Mouse (Mus musculus): Measurements from ENCODE around the gene Cap1.
A peak's percentile ranks its signal among the peaks of the same experiment; 100 is the strongest.

Cap1 gene

DNA sequence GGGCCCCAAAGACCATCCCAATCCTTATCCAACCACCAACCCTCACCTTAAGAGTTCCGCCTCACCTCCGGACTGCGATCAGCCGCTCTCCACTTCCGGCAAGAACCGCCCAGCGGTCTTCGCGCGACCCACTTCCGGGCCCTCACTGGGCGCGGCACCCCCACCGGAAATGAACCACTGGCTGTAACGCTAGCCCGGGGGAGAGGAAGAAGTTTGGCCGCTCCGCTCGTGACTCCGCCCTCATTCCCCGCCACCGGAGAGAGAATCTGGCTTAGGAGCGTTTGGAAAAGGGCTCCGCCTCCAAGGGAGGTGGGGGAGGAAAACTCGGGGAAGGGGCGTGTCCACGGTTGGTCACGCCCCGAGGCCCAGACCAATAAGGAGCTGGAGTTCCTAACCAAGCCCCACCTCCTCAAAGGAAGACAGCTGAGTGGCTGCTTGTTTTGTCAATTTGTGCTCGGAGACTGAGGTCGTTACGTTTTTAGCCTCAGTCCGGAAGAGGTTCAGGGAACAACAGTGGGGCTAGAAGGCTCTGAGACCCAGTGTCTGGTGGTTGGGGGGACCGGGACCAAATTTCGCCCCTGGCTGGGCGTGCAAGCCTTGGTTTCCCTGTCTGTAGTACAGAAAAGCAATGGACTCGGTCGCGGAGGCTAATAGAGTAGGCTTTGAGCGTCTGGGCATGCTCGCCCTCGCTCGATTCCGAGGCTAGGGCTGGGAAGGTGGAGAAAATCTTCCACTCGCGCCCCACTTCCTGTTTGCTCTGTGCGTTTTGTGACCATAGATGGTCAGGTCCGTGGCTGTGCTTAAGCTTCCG, at the start of gene Cap1:
TSS of gene Cap1 (minus strand) at position 289 of the 811 bp plus-strand sequence.
- DNase-seq = peak; percentile 98

GRCm38 (mm10) chr4:122933857-122934256, 48.0 kb upstream of the Cap1 start:
- no peak for DNase-seq

- DNase-seq = no peak
These were observed 47.3 kb upstream of the Cap1 start for GRCm38 (mm10) chr4:122933051-122933591.

GRCm38 (mm10) chr4:122932239-122932978, 46.6 kb upstream of the Cap1 start:
- no peak for DNase-seq

GRCm38 (mm10) chr4:122930939-122931590, 45.2 kb upstream of the Cap1 start:
- DNase-seq = no peak

GRCm38 (mm10) chr4:122923392-122924344, 37.8 kb upstream of the Cap1 start:
- no peak for DNase-seq

DNA sequence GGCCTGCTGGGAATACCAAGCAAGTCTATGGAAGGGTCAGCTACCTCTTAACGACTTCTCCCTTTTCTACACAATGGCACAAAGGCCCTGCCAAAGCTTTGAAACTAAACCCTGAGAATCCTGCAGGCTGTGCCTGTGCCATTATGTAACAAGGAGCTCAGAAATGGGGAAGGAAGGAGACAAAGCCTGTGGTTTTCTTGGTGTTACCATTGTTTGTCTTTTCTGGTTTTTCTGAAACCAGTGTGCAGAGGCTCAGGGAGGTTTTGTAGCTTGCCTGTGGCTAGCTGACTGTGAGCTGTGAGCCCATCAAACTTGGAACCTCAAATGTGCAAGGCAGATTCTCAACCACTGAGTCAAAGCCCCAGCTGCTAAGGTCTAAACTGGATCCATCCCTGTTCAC, 37.0 kb upstream of the Cap1 start:
- DNase-seq = no peak

DNA sequence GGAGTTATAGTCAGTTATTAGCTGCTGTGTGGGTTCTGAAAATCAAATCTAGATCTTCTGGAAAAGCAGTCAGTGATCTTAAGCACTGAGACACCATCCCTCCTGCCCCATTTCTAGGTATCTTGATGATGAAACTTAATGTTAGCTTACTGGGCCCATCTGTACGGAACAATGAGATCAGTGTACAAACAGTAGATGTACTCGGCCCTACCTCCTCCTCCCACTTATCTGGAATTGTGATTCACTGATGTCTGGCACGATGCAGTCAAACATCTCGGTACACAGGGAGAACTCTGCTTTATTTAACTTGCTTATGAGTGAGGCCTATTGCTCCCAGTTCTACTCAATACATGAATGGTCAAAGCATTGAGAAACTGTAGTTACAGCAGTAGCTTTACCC, 30.1 kb upstream of the Cap1 start:
- DNase-seq = no peak

GRCm38 (mm10) chr4:122914186-122914585, 28.3 kb upstream of the Cap1 start:
- DNase-seq = no peak

- DNase-seq = no peak
These were observed 26.8 kb upstream of the Cap1 start for GRCm38 (mm10) chr4:122912613-122913012.

DNA sequence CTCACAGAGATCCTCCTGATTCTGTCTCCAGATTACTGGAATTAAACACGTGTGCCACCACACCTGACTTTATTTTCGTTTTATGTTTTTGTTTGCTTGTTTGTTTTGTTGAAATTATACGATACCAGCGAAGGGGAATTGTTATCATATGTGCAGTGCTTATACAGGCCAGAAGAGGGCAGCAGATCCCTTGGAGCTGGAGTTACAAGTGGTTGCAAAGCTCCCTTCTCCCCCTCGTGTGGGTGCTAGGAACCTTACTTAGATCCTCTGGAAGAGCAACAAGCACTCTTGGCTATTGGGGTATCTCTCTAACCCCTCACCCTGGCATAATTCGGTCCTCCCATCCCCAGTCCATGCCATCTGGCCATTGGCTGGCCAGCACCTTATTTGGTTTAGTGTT, 24.7 kb upstream of the Cap1 start:
- DNase-seq = no peak

DNA sequence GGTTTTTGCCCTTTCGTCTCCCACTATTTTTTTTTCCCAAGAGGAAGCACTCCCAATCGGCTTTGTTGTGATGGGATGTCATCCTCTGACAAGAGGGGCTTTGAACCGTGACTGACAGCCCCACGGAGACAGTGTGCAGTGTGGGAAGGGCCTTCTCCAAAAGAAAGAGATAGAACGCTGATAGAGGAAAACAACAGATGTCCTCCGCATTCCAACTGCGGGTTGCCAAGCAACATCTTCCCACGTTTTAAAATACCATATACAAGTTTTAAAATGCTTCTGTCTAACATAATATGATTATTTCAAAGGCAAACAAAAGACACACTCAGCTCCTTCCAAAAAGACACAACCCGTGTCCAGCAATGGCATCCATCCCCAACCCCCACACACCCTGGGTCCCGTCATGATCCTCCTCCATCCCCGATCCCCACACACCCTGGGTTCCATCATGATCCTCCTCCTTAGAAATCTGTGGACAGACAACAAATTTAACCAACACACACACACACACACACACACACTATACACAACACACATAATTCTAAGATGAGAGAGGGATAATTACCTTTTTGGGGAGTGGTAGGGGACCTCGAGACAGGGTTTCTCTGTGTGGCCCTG, 23.8 kb upstream of the Cap1 start:
- DNase-seq = no peak

DNA sequence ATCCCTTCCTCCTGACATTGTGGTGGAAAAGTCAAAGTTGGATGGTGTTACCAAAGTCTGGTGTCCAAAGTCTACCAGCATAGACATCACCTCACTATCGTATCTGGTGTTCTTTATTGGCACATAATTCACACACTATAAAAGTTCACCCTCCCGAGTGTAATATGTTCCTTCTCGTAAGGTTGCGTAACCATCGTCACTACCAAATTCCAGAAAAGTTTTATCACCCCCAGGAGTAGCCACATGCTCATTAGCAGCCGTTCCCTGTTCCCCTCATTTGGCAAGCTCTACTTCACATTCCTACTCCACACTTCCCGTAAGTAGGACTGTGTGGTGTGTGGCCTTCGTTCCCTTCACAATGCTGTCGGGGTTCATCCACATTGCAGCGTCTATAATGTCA, 19.5 kb upstream of the Cap1 start:
- DNase-seq = no peak

GRCm38 (mm10) chr4:122903709-122904108, 17.9 kb upstream of the Cap1 start:
- no peak for DNase-seq

DNA sequence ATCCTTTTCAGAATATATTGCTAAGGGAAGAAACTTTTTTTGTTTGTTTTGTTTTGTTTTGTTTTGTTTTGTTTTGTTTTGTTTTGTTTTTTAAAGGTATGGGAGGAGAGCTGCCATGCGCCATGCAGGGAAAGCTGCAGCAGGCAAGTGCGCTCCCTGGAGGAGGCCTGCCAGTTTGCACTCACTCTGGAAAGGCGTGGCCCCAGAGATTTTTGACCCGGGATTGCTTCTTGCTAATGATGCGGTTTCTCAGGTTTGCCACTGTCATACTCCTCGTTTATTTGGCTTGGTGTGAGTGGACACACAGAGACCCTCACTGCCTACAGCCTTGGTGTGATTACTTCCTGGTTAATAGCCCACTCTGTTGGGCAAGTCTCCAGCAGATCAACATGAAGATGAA, 16.3 kb upstream of the Cap1 start:
- DNase-seq = no peak

- DNase-seq = no peak
These were observed 12.5 kb upstream of the Cap1 start for GRCm38 (mm10) chr4:122898313-122898712.

DNA sequence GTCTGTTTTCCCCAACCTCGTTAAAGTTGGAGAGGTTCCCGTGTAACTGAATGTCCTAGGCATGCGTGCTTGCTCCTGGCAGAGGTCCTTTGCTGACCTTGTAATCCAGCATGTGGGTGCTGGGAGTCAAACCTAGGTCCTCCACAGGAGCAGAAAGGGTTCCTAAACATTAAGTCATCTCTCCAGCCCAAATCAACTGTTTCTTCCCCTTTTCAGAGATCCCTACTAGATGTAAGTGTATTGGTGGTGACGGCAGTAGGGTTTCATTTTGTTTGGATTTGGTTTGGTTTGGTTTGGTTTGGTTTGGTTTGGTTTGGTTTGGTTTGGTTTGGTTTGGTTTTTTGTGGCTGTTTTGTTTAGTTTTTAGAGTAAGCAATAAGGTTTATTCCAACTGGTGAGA, 11.9 kb upstream of the Cap1 start:
- no peak for DNase-seq

DNA sequence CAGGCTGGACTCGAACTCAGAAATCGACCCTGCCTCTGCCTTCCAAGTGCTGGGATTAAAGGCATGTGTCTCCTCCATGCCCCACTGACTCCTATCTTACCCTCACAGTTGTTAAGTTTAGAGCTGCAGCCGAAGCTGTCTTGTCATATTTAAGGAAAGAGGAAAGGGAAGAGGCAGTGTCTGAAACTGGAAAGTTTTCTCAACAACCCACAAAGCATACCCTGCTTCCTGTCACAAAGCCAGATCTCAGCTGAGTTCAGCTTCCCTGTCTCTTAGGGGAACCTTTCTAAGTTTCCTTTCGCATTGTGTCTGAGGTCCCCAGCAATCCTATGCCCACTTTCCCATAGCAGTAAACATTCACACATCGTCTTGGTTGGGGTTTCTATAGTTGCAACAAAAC, 6.3 kb upstream of the Cap1 start:
- DNase-seq = no peak

GRCm38 (mm10) chr4:122891597-122891996, 5.7 kb upstream of the Cap1 start:
- no peak for DNase-seq

- DNase-seq = peak; percentile 96
These were observed 5.1 kb upstream of the Cap1 start for GRCm38 (mm10) chr4:122890881-122891481.

GRCm38 (mm10) chr4:122887336-122887735, 1.5 kb upstream of the Cap1 start:
- no peak for DNase-seq
